Mouse (Mus musculus) liver, embryonic 14.5 days (tissue): ENCODE data around the gene Fat4. TPM values are rescaled to one million over a fixed set of nuclear protein-coding genes. Genes with fewer than 3 reads are reported as not detected.

Experiments
- ATAC-seq: fragments of 200-750 bp; cut with Nextera tagmentation; 2 replicates; pipeline ENCODE4 v1.8.0; 2017; ENCODE audit warnings: moderate number of reproducible peaks, mild to moderate bottlenecking, moderate library complexity; ENCODE audit not compliant: insufficient read depth
- DNase-seq, 3 experiments: peaks; one replicate each; pipeline ENCODE4 v3.0.0-alpha.2; 2012 to 2013; ENCODE audit warnings: low read depth in 3 of 3, low spot score in 3 of 3
- H3K27ac ChIP-seq: fragments of 300-500 bp; sonication (generic); 2 replicates; pipeline ENCODE4 v1.5.1; 2014; ENCODE audit warnings: moderate library complexity, mild to moderate bottlenecking, control low read depth, inconsistent platforms
- H3K27me3 ChIP-seq: fragments of 300-500 bp; sonication (generic); 2 replicates; pipeline ENCODE4 v1.6.1; 2014; ENCODE audit warnings: mild to moderate bottlenecking, low read length, moderate library complexity; ENCODE audit not compliant: control insufficient read depth, insufficient read depth
- H3K36me3 ChIP-seq: fragments of 300-500 bp; sonication (generic); replicated peaks from 2 replicates; pipeline ENCODE4 v1.6.1; 2014; ENCODE audit warnings: low read depth; ENCODE audit not compliant: control insufficient read depth, insufficient read depth
- H3K4me1 ChIP-seq, 2 experiments: fragments of 200-500 bp in 1 of 2; fragments of 300-500 bp in 1 of 2; sonication (generic) in 1 of 2; replicated peaks; 2 replicates each; pipeline ENCODE4 v1.6.1; 2012 to 2014; ENCODE audit warnings: antibody characterized with exemption in 1 of 2, inconsistent platforms in 1 of 2, low read length in 1 of 2; ENCODE audit not compliant: control insufficient read depth in 2 of 2, insufficient read depth in 2 of 2
- H3K4me2 ChIP-seq: fragments of 300-500 bp; sonication (generic); 2 replicates; pipeline ENCODE4 v1.6.1; 2014; ENCODE audit warnings: low read depth, mild to moderate bottlenecking, control low read depth, moderate library complexity
- H3K4me3 ChIP-seq, 2 experiments: fragments of 200-500 bp in 1 of 2; fragments of 300-500 bp in 1 of 2; sonication (generic) in 1 of 2; 2 replicates each; pipeline ENCODE4 v1.5.1; 2012 to 2014; ENCODE audit warnings: low read depth in 2 of 2, low read length in 2 of 2, mild to moderate bottlenecking in 2 of 2, control low read depth in 1 of 2, inconsistent platforms in 1 of 2, moderate library complexity in 1 of 2; ENCODE audit not compliant: insufficient read depth in 1 of 2
- H3K9ac ChIP-seq: fragments of 300-500 bp; sonication (generic); replicated peaks from 2 replicates; pipeline ENCODE4 v1.6.1; 2014; ENCODE audit warnings: mild to moderate bottlenecking, control low read depth, moderate library complexity
- H3K9me3 ChIP-seq: fragments of 300-500 bp; sonication (generic); 2 replicates; pipeline ENCODE4 v1.6.1; 2016; ENCODE audit warnings: low read length, mixed read lengths; ENCODE audit not compliant: control insufficient read depth
- CTCF ChIP-seq: IDR thresholded peaks from 2 replicates; pipeline ENCODE4 v1.5.1; 2016; ENCODE audit warnings: antibody characterized with exemption, low read depth, control low read depth
- EP300 ChIP-seq: IDR thresholded peaks from 2 replicates; pipeline ENCODE4 v1.6.1; 2016; ENCODE audit warnings: antibody characterized with exemption, low read depth
- WGBS: fragments of 180-500 bp; shearing (Covaris S2); extraction: QIAGEN DNeasy Blood & Tissue Kit; methylation state at CpG from one replicate; pipeline ENCODE4 v1.1.7; 2014; ENCODE audit not compliant: insufficient replicate concordance; 5-methylcytosine and 5-hydroxymethylcytosine counted together
- polyA plus RNA-seq, 2 experiments: library from polyadenylated mRNA; depleted of rRNA in 1 of 2; stranded (reverse) in 1 of 2; unstranded in 1 of 2; fragments of >200 nt; fragmentation: Nextera tagmentation in 1 of 2; extraction: Ambion mirVana in 1 of 2; gene quantifications; 2 replicates each; pipeline versions ENCODE4 v1.2.1 to v1.2.3; 2012 to 2014

Fat4 gene
- polyA plus RNA-seq, 2 experiments, result 0.24 to 0.25 TPM

GRCm38 (mm10) chr3:38900839-38901238, 14.1 kb downstream of the Fat4 start:
- no peak overlapping the region for H3K27ac ChIP-seq
- no peaks in the 10 kb centered on the region for H3K4me1 ChIP-seq
- H3K4me3 ChIP-seq, result no peak overlapping the region
- ATAC-seq (no peak), DNase-seq (no peak)
- no peaks in the 10 kb centered on the region for H3K9me3 ChIP-seq
- WGBS, result 27% methylated on average over 1 of the region's 1 CpGs
- no peak overlapping the region for H3K4me2 ChIP-seq
- H3K9ac ChIP-seq, result no peak overlapping the region
- H3K27me3 ChIP-seq, result no peaks in the 10 kb centered on the region
- TF ChIP-seq EP300, result no peak
- TF ChIP-seq CTCF, result no peak
- no peaks in the 10 kb centered on the region for H3K36me3 ChIP-seq

- Histone ChIP-seq H3K27me3 (no peaks in the 10 kb centered on the region), H3K9me3 (no peaks in the 10 kb centered on the region), H3K4me2 (no peak overlapping the region), H3K4me1 (no peaks in the 10 kb centered on the region), H3K36me3 (no peaks in the 10 kb centered on the region), H3K9ac (no peak overlapping the region), H3K27ac (no peak overlapping the region), H3K4me3 (no peak overlapping the region)
- WGBS, result 57% methylated on average over 3 of the region's 3 CpGs
- DNase-seq (no peak), ATAC-seq (no peak)
- TF ChIP-seq CTCF (no peak), EP300 (no peak)
These were observed 20.1 kb downstream of the Fat4 start for GRCm38 (mm10) chr3:38906832-38907231.

GRCm38 (mm10) chr3:38907676-38908425, 21.1 kb downstream of the Fat4 start:
- H3K4me1 ChIP-seq, result no peaks in the 10 kb centered on the region
- no peaks in the 10 kb centered on the region for H3K27me3 ChIP-seq
- H3K4me2 ChIP-seq, result no peak overlapping the region
- 36% methylated on average over 14 of the region's 14 CpGs for WGBS
- TF ChIP-seq CTCF (no peak), EP300 (no peak)
- H3K9me3 ChIP-seq, result no peaks in the 10 kb centered on the region
- ATAC-seq (no peak), DNase-seq (no peak)
- H3K4me3 ChIP-seq, result no peak overlapping the region
- H3K27ac ChIP-seq, result no peak overlapping the region
- no peak overlapping the region for H3K9ac ChIP-seq
- no peaks in the 10 kb centered on the region for H3K36me3 ChIP-seq

- Histone ChIP-seq H3K4me1 (no peaks in the 10 kb centered on the region), H3K9me3 (no peaks in the 10 kb centered on the region), H3K9ac (no peak overlapping the region), H3K36me3 (no peaks in the 10 kb centered on the region), H3K4me2 (no peak overlapping the region), H3K27ac (no peak overlapping the region), H3K4me3 (no peak overlapping the region), H3K27me3 (no peaks in the 10 kb centered on the region)
- no peak for DNase-seq
- ATAC-seq, result no peak
- WGBS, result 58% methylated on average over 13 of the region's 13 CpGs
- TF ChIP-seq CTCF (no peak), EP300 (no peak)
These were observed 21.8 kb downstream of the Fat4 start for GRCm38 (mm10) chr3:38908426-38909111.

- no peak for ATAC-seq
- WGBS, result 53% methylated on average over 5 of the region's 5 CpGs
These were observed 26.2 kb downstream of the Fat4 start for GRCm38 (mm10) chr3:38912768-38913487.

More at GRCm38 (mm10) chr3:38912768-38913487, 26.2 kb downstream of the Fat4 start:
- Histone ChIP-seq H3K36me3 (no peaks in the 10 kb centered on the region), H3K4me3 (no peak overlapping the region), H3K4me1 (no peaks in the 10 kb centered on the region), H3K27ac (no peak overlapping the region), H3K9me3 (no peaks in the 10 kb centered on the region), H3K4me2 (no peak overlapping the region), H3K9ac (no peak overlapping the region), H3K27me3 (no peaks in the 10 kb centered on the region)
- TF ChIP-seq CTCF (no peak), EP300 (no peak)
- no peak for DNase-seq
